Mouse (Mus musculus): Measurements from ENCODE around the gene Itgav.

Itgav gene

GRCm38 (mm10) chr2:83744276-83744952 lies 20.2 kb downstream of the Itgav start:
- DNase-seq (ENCODE audit: low read depth, low spot score) = peak; percentile 82

GRCm38 (mm10) chr2:83745257-83745656 lies 21.1 kb downstream of the Itgav start:
- no peak for DNase-seq (ENCODE audit: low read depth, low spot score)

GRCm38 (mm10) chr2:83748581-83749118 lies 24.5 kb downstream of the Itgav start:
- no peak for DNase-seq (ENCODE audit: low read depth, low spot score)

- DNase-seq (ENCODE audit: low read depth, low spot score) = no peak
Observed at GRCm38 (mm10) chr2:83753008-83753407, 28.8 kb downstream of the Itgav start.

GRCm38 (mm10) chr2:83754306-83754837 lies 30.2 kb downstream of the Itgav start:
- DNase-seq (ENCODE audit: low read depth, low spot score) = no peak

GRCm38 (mm10) chr2:83758606-83759215 lies 34.5 kb downstream of the Itgav start:
- DNase-seq (ENCODE audit: low read depth, low spot score) = peak; percentile 85

- no peak for DNase-seq (ENCODE audit: low read depth, low spot score)
Observed at GRCm38 (mm10) chr2:83759216-83759648, 35.0 kb downstream of the Itgav start.

GRCm38 (mm10) chr2:83759667-83760066 lies 35.5 kb downstream of the Itgav start:
- DNase-seq (ENCODE audit: low read depth, low spot score) = no peak

- peak; percentile 93 for DNase-seq (ENCODE audit: low read depth, low spot score)
Observed at GRCm38 (mm10) chr2:83760112-83760511, 35.9 kb downstream of the Itgav start.

- no peak for DNase-seq (ENCODE audit: low read depth, low spot score)
Observed at GRCm38 (mm10) chr2:83761506-83761905, 37.3 kb downstream of the Itgav start.

- no peak for DNase-seq (ENCODE audit: low read depth, low spot score)
Observed at GRCm38 (mm10) chr2:83762106-83762855, 38.1 kb downstream of the Itgav start.

- no peak for DNase-seq (ENCODE audit: low read depth, low spot score)
Observed at GRCm38 (mm10) chr2:83766058-83766457, 41.9 kb downstream of the Itgav start.

- DNase-seq (ENCODE audit: low read depth, low spot score) = peak; percentile 39
Observed at GRCm38 (mm10) chr2:83766878-83767277, 42.7 kb downstream of the Itgav start.

- DNase-seq (ENCODE audit: low read depth, low spot score) = no peak
Observed at GRCm38 (mm10) chr2:83768311-83769047, 44.3 kb downstream of the Itgav start.

GRCm38 (mm10) chr2:83771155-83771812 lies 47.1 kb downstream of the Itgav start:
- peak; percentile 91 for DNase-seq (ENCODE audit: low read depth, low spot score)

GRCm38 (mm10) chr2:83791330-83792073 lies 67.3 kb downstream of the Itgav start:
- DNase-seq (ENCODE audit: low read depth, low spot score) = no peak

- DNase-seq (ENCODE audit: low read depth, low spot score) = no peak
Observed at GRCm38 (mm10) chr2:83792102-83792501, 67.9 kb downstream of the Itgav start.

GRCm38 (mm10) chr2:83795766-83796165 lies 71.6 kb downstream of the Itgav start:
- no peak for DNase-seq (ENCODE audit: low read depth, low spot score)

- DNase-seq (ENCODE audit: low read depth, low spot score) = no peak
Observed at GRCm38 (mm10) chr2:83797902-83798497, 73.8 kb downstream of the Itgav start.

Measured in 3T3-L1 (cell line).